Comparison of ENCODE assay signal across 15 mouse cellular contexts in the genomic region with DNA sequence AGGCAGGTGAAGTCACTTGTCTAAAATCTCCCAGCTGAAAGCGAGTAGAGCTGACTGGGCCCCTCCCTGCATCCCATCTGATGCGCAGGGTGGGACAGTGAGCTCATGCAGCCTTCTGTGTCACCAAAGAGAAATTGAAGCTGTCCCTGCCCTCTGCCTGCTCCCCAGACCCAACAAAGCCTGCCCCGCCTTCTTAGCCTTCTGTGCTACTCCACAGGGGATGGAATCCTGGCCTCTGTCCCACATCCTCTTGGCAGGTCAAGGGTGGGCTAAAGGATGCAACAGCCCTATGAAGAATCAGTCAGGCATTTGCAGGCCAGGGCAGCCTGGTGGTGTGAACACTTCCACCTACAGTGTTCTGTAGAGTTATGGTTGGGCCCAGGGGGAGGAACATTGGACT. TPM values are rescaled to one million over a fixed set of nuclear protein-coding genes. Genes with fewer than 3 reads are reported as not detected.
DNase-seq lines count a peak whose midpoint lies in the region; ATAC-seq and TF ChIP-seq lines count a peak whose summit lies in the region.
"Had no signal": no experiment of that assay in that cellular context is flagged by ENCODE, and none has a peak within 500 bp of the region (broad histone marks: within the 10 kb centered on the region; RNA-seq: fewer than 3 reads in every experiment).

No protein-coding gene starts in this region.

- H3K27me3 ChIP-seq in liver, postnatal 0 days (ENCODE audit: insufficient read depth, low read length), result no peaks in the 10 kb centered on the region
- H3K27me3 ChIP-seq: neural tube, embryonic 12.5 days had no signal

- no peaks in the 10 kb centered on the region for H3K9me3 ChIP-seq in liver, postnatal 0 days (ENCODE audit: low read length)
- H3K9me3 ChIP-seq: forebrain, embryonic 10.5 days; neural tube, embryonic 12.5 days had no signal

- ATAC-seq in liver, postnatal 0 days, result no peak
- ATAC-seq: midbrain, embryonic 16.5 days had no signal

- H3K9ac ChIP-seq in liver, postnatal 0 days (replicated peaks), result no peak overlapping the region
- H3K9ac ChIP-seq: liver, embryonic 14.5 days; neural tube, embryonic 12.5 days had no signal

- peaks cover 26% of the 10 kb centered on the region for H3K36me3 ChIP-seq in liver, postnatal 0 days (replicated peaks; ENCODE audit: insufficient read depth, low read length)

- no peak overlapping the region for H3K27ac ChIP-seq in liver, postnatal 0 days (ENCODE audit: low read depth)
- H3K27ac ChIP-seq: forebrain, embryonic 10.5 days; liver, embryonic 14.5 days; neural tube, embryonic 12.5 days had no signal

- TF ChIP-seq EP300 in liver, postnatal 0 days (IDR thresholded peaks at IDR 0.05; ENCODE audit: low read depth), result no peak

- H3K4me2 ChIP-seq in liver, postnatal 0 days (ENCODE audit: low read depth, low read length), result no peak overlapping the region
- H3K4me2 ChIP-seq: neural tube, embryonic 12.5 days had no signal

- peaks cover 14% of the 10 kb centered on the region for H3K4me1 ChIP-seq in liver, postnatal 0 days (ENCODE audit: insufficient read depth)
- H3K4me1 ChIP-seq: neural tube, embryonic 12.5 days had no signal

- 66% methylated on average over 3 of the region's 3 CpGs for WGBS in liver, postnatal 0 days (ENCODE audit: insufficient replicate concordance)

- peak; percentile 64 for DNase-seq in cerebellum, adult 11-12 months
- no peak for DNase-seq in cerebellum, adult 8-10 months
- peak; percentile 67 for DNase-seq in heart, postnatal 4 days
- DNase-seq in heart, adult 8-10 months (ENCODE audit: low spot score), result no peak
- DNase-seq in 3T3-L1 (ENCODE audit: low read depth, low spot score), result peak; percentile 63
- DNase-seq in ZHBTc4 (ENCODE audit: low read depth, low spot score), result peak; percentile 56
- no peak for DNase-seq in liver, postnatal 0 days
- no peak for DNase-seq in yolk sac, embryonic 10.5 days (ENCODE audit: low spot score)
- DNase-seq: kidney, adult 11 months had no signal

- TF ChIP-seq CTCF in liver, postnatal 0 days (IDR thresholded peaks at IDR 0.05; ENCODE audit: low read depth), result no peak

- no peak overlapping the region for H3K4me3 ChIP-seq in liver, postnatal 0 days (ENCODE audit: low read depth, low read length)
- H3K4me3 ChIP-seq: forebrain, embryonic 10.5 days; neural tube, embryonic 12.5 days had no signal

RNA-seq across cellular contexts. Expression of gene Ccdc12, which starts 41.2 kb away (rescaled TPM):
- 10 to 100 TPM; 79.8 to 88.6 TPM for total RNA-seq in heart, postnatal 4 days (2021)
- total RNA-seq in heart, adult 8-10 months (2022), result 10 to 100 TPM; 56.2 to 69.2 (median 65.3) TPM
- 69.3 and 71.1 TPM in 2 replicates for polyA plus RNA-seq in liver, postnatal 0 days (2015; fragmentation: Nextera tagmentation; extraction: Ambion mirVana)

RNA-seq across cellular contexts. Expression of gene Nbeal2, which starts 43.5 kb away (rescaled TPM):
- total RNA-seq in heart, postnatal 4 days (2021), result 1 to 10 TPM; 7.4 to 8.6 TPM
- total RNA-seq in heart, adult 8-10 months (2022), result 10 to 100 TPM in 1 of 4 experiments, 1 to 10 TPM in 3; 5.8 to 10.8 (median 8.5) TPM
- polyA plus RNA-seq in liver, postnatal 0 days (2015; fragmentation: Nextera tagmentation; extraction: Ambion mirVana), result 1.5 and 2.0 TPM in 2 replicates

RNA-seq across cellular contexts. Expression of gene Myl3, which starts 44.2 kb away (rescaled TPM):
- 1,000 to 10,000 TPM; 8,328 to 9,816 TPM for total RNA-seq in heart, postnatal 4 days (2021)
- total RNA-seq in heart, adult 8-10 months (2022), result over 10,000 TPM; 10,766 to 11,632 (median 11,251) TPM
- polyA plus RNA-seq in liver, postnatal 0 days (2015; fragmentation: Nextera tagmentation; extraction: Ambion mirVana), result 0.52 and 2.0 TPM in 2 replicates
- total RNA-seq: hematopoietic stem cell, adult 5-6 weeks; MEL had no signal

RNA-seq across cellular contexts. Expression of gene Pth1r, which starts 49.5 kb away (rescaled TPM):
- total RNA-seq in heart, postnatal 4 days (2021), result 10 to 100 TPM; 16.4 to 19.3 TPM
- 1 to 10 TPM; 4.4 to 7.0 (median 5.1) TPM for total RNA-seq in heart, adult 8-10 months (2022)
- 5.2 and 5.3 TPM in 2 replicates for polyA plus RNA-seq in liver, postnatal 0 days (2015; fragmentation: Nextera tagmentation; extraction: Ambion mirVana)
- total RNA-seq: hematopoietic stem cell, adult 5-6 weeks had no signal

Comparison
In these comparisons a context has a peak if more than half of its experiments do, and no peak if none do; other contexts are left out.
1. DNase-seq: peak in cerebellum, adult 11-12 months (single experiment), heart, postnatal 4 days (single experiment), 3T3-L1 (single experiment) and ZHBTc4 (single experiment); none in cerebellum, adult 8-10 months (single experiment), heart, adult 8-10 months (single experiment), liver, postnatal 0 days (single experiment) and yolk sac, embryonic 10.5 days (single experiment).